Mouse (Mus musculus): Measurements from ENCODE around the gene Capza1. TPM values are rescaled to one million over a fixed set of nuclear protein-coding genes. Genes with fewer than 3 reads are reported as not detected.

Gene Capza1
- polyA plus RNA-seq, 1 experiment from 2014 or later: 197 TPM

- 81% methylated on average over 1 of the region's 1 CpGs for WGBS
- Histone ChIP-seq H3K4me1 (replicated peaks) (peaks cover 3% of the 10 kb centered on the region), H3K9me3 (no peaks in the 10 kb centered on the region), H3K27ac (no peak overlapping the region), H3K36me3 (peaks cover 11% of the 10 kb centered on the region; the same call in 1 of the 2 replicates), H3K4me3 (replicated peaks) (no peak overlapping the region), H3K9ac (replicated peaks) (no peak overlapping the region), H3K27me3 (no peaks in the 10 kb centered on the region), H3K4me2 (replicated peaks) (no peak overlapping the region)
- no peak for ATAC-seq
Measured at GRCm38 (mm10) chr3:104856106-104856505, 8.2 kb downstream of the Capza1 start.

- no peak overlapping the region for H3K9ac ChIP-seq (replicated peaks)
- H3K9me3 ChIP-seq: no peaks in the 10 kb centered on the region
- peaks cover 11% of the 10 kb centered on the region; the same call in 1 of the 2 replicates for H3K36me3 ChIP-seq
- no peak overlapping the region for H3K4me3 ChIP-seq (replicated peaks)
- H3K4me1 ChIP-seq (replicated peaks): no peaks in the 10 kb centered on the region
- H3K4me2 ChIP-seq (replicated peaks): no peak overlapping the region
- no peak for ATAC-seq
- no peaks in the 10 kb centered on the region for H3K27me3 ChIP-seq
- H3K27ac ChIP-seq: no peak overlapping the region
Measured at GRCm38 (mm10) chr3:104854866-104855265, 9.4 kb downstream of the Capza1 start.

- Histone ChIP-seq H3K4me1 (replicated peaks) (no peaks in the 10 kb centered on the region), H3K9me3 (no peaks in the 10 kb centered on the region), H3K27me3 (no peaks in the 10 kb centered on the region), H3K4me3 (replicated peaks) (no peak overlapping the region), H3K36me3 (peaks cover 11% of the 10 kb centered on the region; the same call in 1 of the 2 replicates), H3K4me2 (replicated peaks) (no peak overlapping the region), H3K9ac (replicated peaks) (no peak overlapping the region), H3K27ac (no peak overlapping the region)
- no peak for ATAC-seq
- 100% methylated on average over 1 of the region's 1 CpGs for WGBS
Measured at GRCm38 (mm10) chr3:104854465-104854864, 9.8 kb downstream of the Capza1 start.

DNA sequence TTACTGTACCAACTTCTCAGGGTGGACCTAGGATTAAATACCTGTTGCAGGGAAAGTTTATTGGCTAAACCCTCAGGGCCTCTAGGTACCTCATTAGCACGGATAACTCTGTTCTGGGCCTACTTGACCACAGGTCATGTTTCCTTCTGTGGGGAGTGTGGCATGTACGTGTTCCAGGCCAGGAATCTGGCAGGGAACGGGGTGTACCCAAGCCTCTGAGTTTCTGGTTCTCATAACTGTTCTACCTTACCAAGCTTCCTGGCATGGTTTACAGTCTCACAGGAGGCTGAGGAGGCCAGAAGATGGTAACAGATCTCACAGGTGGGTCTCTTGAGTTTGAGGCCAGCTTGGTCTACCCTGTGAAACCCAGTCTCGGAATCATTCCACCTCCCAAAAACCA, 17.7 kb downstream of the Capza1 start:
- Histone ChIP-seq H3K9ac (replicated peaks) (no peak overlapping the region), H3K4me1 (replicated peaks) (no peaks in the 10 kb centered on the region), H3K27ac (no peak overlapping the region), H3K4me2 (replicated peaks) (no peak overlapping the region), H3K9me3 (no peaks in the 10 kb centered on the region), H3K27me3 (no peaks in the 10 kb centered on the region), H3K36me3 (peaks cover 29% of the 10 kb centered on the region), H3K4me3 (replicated peaks) (no peak overlapping the region)
- WGBS: 96% methylated on average over 4 of the region's 4 CpGs
- no peak for ATAC-seq

GRCm38 (mm10) chr3:104841049-104841448, 23.3 kb downstream of the Capza1 start:
- no peaks in the 10 kb centered on the region for H3K4me1 ChIP-seq (replicated peaks)
- H3K27me3 ChIP-seq: no peaks in the 10 kb centered on the region
- no peaks in the 10 kb centered on the region for H3K9me3 ChIP-seq
- no peak overlapping the region for H3K4me2 ChIP-seq (replicated peaks)
- WGBS: 97% methylated on average over 5 of the region's 5 CpGs
- no peak for ATAC-seq
- peaks cover 53% of the 10 kb centered on the region for H3K36me3 ChIP-seq
- no peak overlapping the region for H3K27ac ChIP-seq
- no peak overlapping the region for H3K9ac ChIP-seq (replicated peaks)
- no peak overlapping the region for H3K4me3 ChIP-seq (replicated peaks)

GRCm38 (mm10) chr3:104835797-104836196, 28.5 kb downstream of the Capza1 start:
- WGBS: over 99% methylated on average over 3 of the region's 3 CpGs
- peaks cover 56% of the 10 kb centered on the region for H3K36me3 ChIP-seq
- no peak for ATAC-seq

DNA sequence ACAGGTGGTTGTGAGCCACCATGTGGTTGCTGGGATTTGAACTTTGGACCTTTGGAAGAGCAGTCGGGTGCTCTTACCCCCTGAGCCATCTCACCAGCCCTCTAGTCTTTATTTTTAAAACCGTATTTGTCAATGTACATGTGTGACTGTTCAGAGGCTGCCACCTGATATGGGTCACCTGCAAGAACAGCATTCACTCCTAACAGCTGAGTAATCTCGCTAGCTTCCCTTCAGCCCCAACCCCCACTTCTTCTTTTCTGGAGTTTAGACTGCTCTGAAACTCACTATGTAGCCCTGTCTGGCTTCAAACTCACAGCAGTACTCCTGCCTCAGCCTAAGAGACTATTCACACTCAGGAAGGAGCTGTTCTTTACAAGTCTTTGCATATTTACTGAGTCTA, 41.9 kb downstream of the Capza1 start:
- ATAC-seq: no peak
- WGBS: 88% methylated on average over 3 of the region's 3 CpGs

More at GRCm38 (mm10) chr3:104835797-104836196, 28.5 kb downstream of the Capza1 start:
- Histone ChIP-seq H3K27me3 (no peaks in the 10 kb centered on the region), H3K4me1 (replicated peaks) (no peaks in the 10 kb centered on the region), H3K4me2 (replicated peaks) (no peak overlapping the region), H3K9me3 (no peaks in the 10 kb centered on the region), H3K27ac (no peak overlapping the region), H3K9ac (replicated peaks) (no peak overlapping the region), H3K4me3 (replicated peaks) (no peak overlapping the region)

DNA sequence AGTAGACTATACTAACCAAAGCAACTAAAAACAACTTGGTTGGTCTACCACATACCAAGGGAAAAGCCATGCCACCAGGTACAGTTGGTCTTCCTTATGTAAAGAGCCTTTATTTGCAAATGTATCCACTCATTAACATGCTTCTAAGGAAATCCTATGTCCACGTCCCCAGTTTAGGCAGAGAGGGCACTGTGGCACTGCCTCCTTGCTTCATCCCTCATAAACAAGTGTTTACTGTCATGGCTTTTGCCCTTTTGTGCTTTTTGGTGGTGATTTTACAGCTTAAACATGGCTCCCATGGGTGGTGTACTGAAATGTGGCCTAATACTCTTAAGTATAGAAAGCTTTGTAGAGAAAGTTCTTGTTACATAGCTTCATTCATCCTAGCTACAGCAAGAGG, 43.9 kb downstream of the Capza1 start:
- peaks cover 15% of the 10 kb centered on the region for H3K36me3 ChIP-seq
- WGBS: 39% methylated on average over 1 of the region's 1 CpGs
- no peak overlapping the region for H3K27ac ChIP-seq
- no peak overlapping the region for H3K9ac ChIP-seq (replicated peaks)
- H3K27me3 ChIP-seq: no peaks in the 10 kb centered on the region
- ATAC-seq: no peak
- H3K9me3 ChIP-seq: no peaks in the 10 kb centered on the region
- no peak overlapping the region for H3K4me2 ChIP-seq (replicated peaks)
- no peak overlapping the region for H3K4me3 ChIP-seq (replicated peaks)
- peaks cover 22% of the 10 kb centered on the region for H3K4me1 ChIP-seq (replicated peaks)

More for the DNA sequence above, 41.9 kb downstream of the Capza1 start:
- H3K4me3 ChIP-seq (replicated peaks): no peak overlapping the region
- H3K36me3 ChIP-seq: peaks cover 30% of the 10 kb centered on the region
- no peak overlapping the region for H3K9ac ChIP-seq (replicated peaks)
- H3K27ac ChIP-seq: no peak overlapping the region
- H3K4me2 ChIP-seq (replicated peaks): no peak overlapping the region
- H3K9me3 ChIP-seq: no peaks in the 10 kb centered on the region
- H3K4me1 ChIP-seq (replicated peaks): peaks cover 14% of the 10 kb centered on the region
- no peaks in the 10 kb centered on the region for H3K27me3 ChIP-seq

DNA sequence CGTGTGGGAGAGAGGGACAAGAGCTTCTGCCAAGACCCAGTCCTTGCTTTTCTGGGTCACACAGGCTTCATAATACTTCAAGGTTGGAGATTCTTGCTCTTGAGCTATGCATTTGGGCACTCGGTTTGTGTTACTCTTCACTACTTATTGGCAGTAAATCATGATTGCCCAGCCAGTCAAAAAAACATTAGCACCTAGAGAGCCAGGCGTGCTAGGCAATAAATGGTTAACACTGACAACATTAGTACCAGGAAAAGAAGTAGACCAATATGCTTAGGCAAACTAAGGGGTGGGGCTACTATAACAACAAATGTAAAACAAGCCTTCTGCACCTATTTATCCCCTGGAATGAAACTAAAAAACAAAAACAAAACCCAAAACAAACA, 45.6 kb downstream of the Capza1 start:
- WGBS: 5% methylated on average over 3 of the region's 3 CpGs
- H3K4me3 ChIP-seq (replicated peaks): peak overlapping the region; percentile 70
- no peak for ATAC-seq
- H3K9ac ChIP-seq (replicated peaks): no peak overlapping the region; the same call in 1 of the 2 replicates
- H3K36me3 ChIP-seq: peaks cover 11% of the 10 kb centered on the region
- H3K27me3 ChIP-seq: no peaks in the 10 kb centered on the region
- H3K9me3 ChIP-seq: no peaks in the 10 kb centered on the region
- peaks cover 22% of the 10 kb centered on the region for H3K4me1 ChIP-seq (replicated peaks)
- H3K4me2 ChIP-seq (replicated peaks): peak overlapping the region; percentile 100
- H3K27ac ChIP-seq: no peak overlapping the region

- under 1% methylated on average over 40 of the region's 40 CpGs for WGBS
- ATAC-seq: peak; percentile 82
- H3K27ac ChIP-seq: no peak within 1 kb of the TSS
- peak within 1 kb of the TSS; percentile 100 for H3K4me2 ChIP-seq (replicated peaks)
- H3K36me3 ChIP-seq: peaks cover 11% of the 10 kb centered on the region
- H3K9ac ChIP-seq (replicated peaks): peak within 1 kb of the TSS; percentile 85
- H3K9me3 ChIP-seq: no peaks in the 10 kb centered on the region
- H3K4me3 ChIP-seq (replicated peaks): peak within 1 kb of the TSS; percentile 70
- H3K27me3 ChIP-seq: no peaks in the 10 kb centered on the region
- peaks cover 22% of the 10 kb centered on the region for H3K4me1 ChIP-seq (replicated peaks)
Measured at GRCm38 (mm10) chr3:104817991-104818748, 46.1 kb downstream of the Capza1 start, which contains the start of gene Mov10. Gene Mov10, minus strand, starts transcription at chr3:104818563.

DNA sequence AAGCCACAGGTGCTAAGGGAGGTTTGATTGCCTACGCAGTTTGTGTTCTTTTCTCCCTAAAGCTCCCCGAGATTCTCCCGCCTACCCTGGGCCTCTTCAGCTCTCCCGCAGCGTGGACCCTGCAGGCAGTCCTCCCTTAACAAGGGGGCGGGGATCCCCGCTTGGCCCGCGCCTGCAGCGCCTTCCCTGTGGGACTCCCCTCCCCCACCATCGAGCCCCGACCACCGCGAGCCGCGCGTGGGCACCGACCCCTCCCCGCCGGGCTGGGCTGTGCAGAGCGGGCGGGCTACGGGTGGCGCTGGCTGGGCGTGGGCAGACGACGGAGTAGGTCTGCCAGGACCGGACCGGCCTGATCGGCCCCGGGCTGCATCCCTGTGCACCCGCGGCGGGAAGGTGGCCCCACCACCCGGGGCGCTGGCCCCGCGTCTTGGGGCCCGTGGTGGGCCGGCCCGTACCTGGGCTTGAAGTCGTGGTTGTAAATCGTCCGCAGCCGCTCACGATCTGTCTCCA, 46.8 kb downstream of the Capza1 start:
- peak overlapping the region; percentile 70 for H3K4me3 ChIP-seq (replicated peaks)
- no peak overlapping the region for H3K27ac ChIP-seq
- peak; percentile 90 for ATAC-seq
- H3K36me3 ChIP-seq: peaks cover 9% of the 10 kb centered on the region
- no peaks in the 10 kb centered on the region for H3K9me3 ChIP-seq
- peak overlapping the region; percentile 85 for H3K9ac ChIP-seq (replicated peaks)
- H3K27me3 ChIP-seq: no peaks in the 10 kb centered on the region
- peaks cover 22% of the 10 kb centered on the region for H3K4me1 ChIP-seq (replicated peaks)
- under 1% methylated on average over 45 of the region's 46 CpGs for WGBS
- peak overlapping the region; percentile 100 for H3K4me2 ChIP-seq (replicated peaks)

GRCm38 (mm10) chr3:104816130-104816529, 48.2 kb downstream of the Capza1 start:
- no peak overlapping the region for H3K4me2 ChIP-seq (replicated peaks)
- H3K27ac ChIP-seq: no peak overlapping the region
- H3K27me3 ChIP-seq: no peaks in the 10 kb centered on the region
- no peak overlapping the region for H3K4me3 ChIP-seq (replicated peaks)
- H3K4me1 ChIP-seq (replicated peaks): peaks cover 22% of the 10 kb centered on the region
- peaks cover 1% of the 10 kb centered on the region; the same call in 1 of the 2 replicates for H3K36me3 ChIP-seq
- no peaks in the 10 kb centered on the region for H3K9me3 ChIP-seq
- WGBS: 97% methylated on average over 7 of the region's 7 CpGs
- H3K9ac ChIP-seq (replicated peaks): no peak overlapping the region
- ATAC-seq: no peak
